7 mouse cellular contexts compared by ENCODE assay signal in the genomic region with DNA sequence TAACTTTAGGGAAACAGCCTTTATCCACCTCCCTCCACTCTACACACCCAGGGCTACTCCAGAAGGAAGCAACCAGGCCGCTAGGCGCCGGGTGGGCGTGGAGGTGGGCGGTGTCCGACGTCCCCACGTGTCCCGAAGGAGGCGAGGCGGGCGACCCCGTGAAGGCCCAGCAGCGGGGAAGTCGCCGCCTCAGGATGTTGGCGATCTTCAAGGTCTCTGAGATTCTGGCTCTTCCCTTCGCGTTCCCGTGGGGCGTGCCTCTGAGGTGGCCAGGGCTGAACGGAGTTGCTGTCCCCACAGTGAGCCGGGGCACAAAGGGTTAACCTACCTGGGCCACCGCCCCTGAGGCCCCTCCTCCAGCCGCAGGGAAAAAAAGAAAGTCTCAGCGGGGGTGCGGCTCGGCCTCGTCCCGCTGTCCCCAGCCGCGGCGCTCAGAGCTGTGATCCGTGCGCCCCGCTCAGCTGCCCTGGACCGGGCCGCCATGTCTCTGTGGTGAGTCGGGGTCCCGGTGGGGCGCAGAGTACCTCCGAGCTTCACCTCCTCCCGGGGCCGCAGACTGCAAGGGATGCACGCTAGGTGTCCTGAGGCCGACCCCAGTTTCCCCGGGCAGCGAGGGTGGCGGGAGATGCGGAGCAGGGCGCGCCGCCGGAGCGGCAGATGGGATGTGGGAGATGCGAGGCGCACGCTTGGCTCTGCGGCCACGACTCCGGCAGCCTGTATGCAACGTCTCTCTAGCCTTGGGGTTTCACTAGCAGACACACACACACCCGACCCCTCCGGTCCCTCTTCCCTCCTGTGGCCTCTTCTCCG. TPM values are rescaled to one million over a fixed set of nuclear protein-coding genes. Genes with fewer than 3 reads are reported as not detected.
DNase-seq lines count a peak whose midpoint lies in the region; ATAC-seq lines count a peak whose summit lies in the region.

No protein-coding gene starts in this region.

- H3K4me3 ChIP-seq in intestine, embryonic 15.5 days (replicated peaks), result peak overlapping the region; percentile 66
- peak overlapping the region; percentile 58 for H3K4me3 ChIP-seq in limb, embryonic 11.5 days (ENCODE audit: low read depth, low read length)
- H3K4me3 ChIP-seq in midbrain, embryonic 10.5 days, result peak overlapping the region; percentile 72

- no peaks in the 10 kb centered on the region for H3K36me3 ChIP-seq in intestine, embryonic 15.5 days
- H3K36me3 ChIP-seq in limb, embryonic 11.5 days (ENCODE audit: control insufficient read depth, insufficient read depth, low read length), result no peaks in the 10 kb centered on the region
- H3K36me3 ChIP-seq in midbrain, embryonic 10.5 days, result no peaks in the 10 kb centered on the region; the same call in 1 of the 2 replicates

- H3K4me2 ChIP-seq in intestine, embryonic 15.5 days (replicated peaks), result peak overlapping the region; percentile 98
- H3K4me2 ChIP-seq in limb, embryonic 11.5 days (ENCODE audit: low read depth, severe bottlenecking), result peak overlapping the region; percentile 89

- no peak overlapping the region for H3K27ac ChIP-seq in intestine, embryonic 15.5 days
- H3K27ac ChIP-seq in limb, embryonic 11.5 days (replicated peaks; ENCODE audit: low read depth, low read length), result no peak overlapping the region
- H3K27ac ChIP-seq in midbrain, embryonic 10.5 days (replicated peaks), result peak overlapping the region; percentile 76

- no peaks in the 10 kb centered on the region for H3K9me3 ChIP-seq in intestine, embryonic 15.5 days
- H3K9me3 ChIP-seq in limb, embryonic 11.5 days (ENCODE audit: control insufficient read depth, low read length), result 0 out of 2 replicates have a peak, but pooled peaks cover 3% of the 10 kb centered on the region
- H3K9me3 ChIP-seq in midbrain, embryonic 10.5 days (replicated peaks), result no peaks in the 10 kb centered on the region

- ATAC-seq in intestine, embryonic 15.5 days, result peak; percentile 92
- ATAC-seq in limb, embryonic 11.5 days (ENCODE audit: insufficient number of reproducible peaks, low FRiP score, low TSS enrichment, low read depth), result peak; percentile 74; the same call in 1 of the 2 replicates

- DNase-seq in adrenal gland, postnatal 10 days, result peak; percentile 70
- peak; percentile 5 for DNase-seq in cerebellum, adult 9-11 months
- DNase-seq in frontal cortex, postnatal 25 days (ENCODE audit: low spot score in 2 of 2), result peak; percentile 10 to 23
- DNase-seq in limb, embryonic 11.5 days (ENCODE audit: low spot score), result peak; percentile 84
- peak; percentile 73 for DNase-seq in midbrain, embryonic 10.5 days (ENCODE audit: low spot score)
- DNase-seq in spleen, postnatal 4 days (ENCODE audit: low spot score in 2 of 2), result peak; percentile 47 to 75

- H3K4me1 ChIP-seq in intestine, embryonic 15.5 days (replicated peaks), result peaks cover 16% of the 10 kb centered on the region
- H3K4me1 ChIP-seq in limb, embryonic 11.5 days (ENCODE audit: control insufficient read depth, insufficient read depth, low read length), result peaks cover 19% of the 10 kb centered on the region
- H3K4me1 ChIP-seq in midbrain, embryonic 10.5 days, result peaks cover 34% of the 10 kb centered on the region

- peaks cover 22% of the 10 kb centered on the region for H3K27me3 ChIP-seq in intestine, embryonic 15.5 days (replicated peaks)
- peaks cover 23% of the 10 kb centered on the region for H3K27me3 ChIP-seq in limb, embryonic 11.5 days (ENCODE audit: control insufficient read depth, insufficient read depth, low read length)
- H3K27me3 ChIP-seq in midbrain, embryonic 10.5 days (ENCODE audit: low read depth, poor library complexity, severe bottlenecking), result peaks cover 88% of the 10 kb centered on the region

- WGBS in intestine, embryonic 15.5 days, result under 1% methylated on average over 65 of the region's 65 CpGs
- under 1% methylated on average over 62 of the region's 65 CpGs for WGBS in limb, embryonic 11.5 days
- under 1% methylated on average over 65 of the region's 65 CpGs for WGBS in midbrain, embryonic 10.5 days

- H3K9ac ChIP-seq in intestine, embryonic 15.5 days, result peak overlapping the region; percentile 64
- peak overlapping the region; percentile 66 for H3K9ac ChIP-seq in limb, embryonic 11.5 days (ENCODE audit: low read length)

RNA-seq across cellular contexts. Expression of gene B3gnt7, which starts 0.6 kb away (rescaled TPM):
- total RNA-seq in adrenal gland, postnatal 10 days (2021), result under 1 TPM; 0.36 to 0.55 TPM
- polyA plus RNA-seq in intestine, embryonic 15.5 days (2015; fragmentation: Nextera tagmentation; extraction: Ambion mirVana), result 6.6 and 7.2 TPM in 2 replicates
- polyA plus RNA-seq in limb, embryonic 11.5 days (2014; fragmentation: Nextera tagmentation; extraction: Ambion mirVana), result 5.3 and 5.6 TPM in 2 replicates
- 3.7 and 4.2 TPM in 2 replicates for polyA plus RNA-seq in midbrain, embryonic 10.5 days (2016; fragmentation: Nextera tagmentation; extraction: Ambion mirVana)

RNA-seq across cellular contexts. Expression of gene Ncl, which starts 55.9 kb away (rescaled TPM):
- 100 to 1,000 TPM; 242 to 251 TPM for total RNA-seq in adrenal gland, postnatal 10 days (2021)
- polyA plus RNA-seq in intestine, embryonic 15.5 days (2015; fragmentation: Nextera tagmentation; extraction: Ambion mirVana), result 424 and 451 TPM in 2 replicates
- polyA plus RNA-seq in limb, embryonic 11.5 days (2014; fragmentation: Nextera tagmentation; extraction: Ambion mirVana), result 483 and 544 TPM in 2 replicates
- polyA plus RNA-seq in midbrain, embryonic 10.5 days (2016; fragmentation: Nextera tagmentation; extraction: Ambion mirVana), result 447 and 502 TPM in 2 replicates

Comparison
In these comparisons a context has a peak if more than half of its experiments do, and no peak if none do; other contexts are left out.
1. DNase-seq: peak in every context shown above with its lines; median percentile 84 in limb, embryonic 11.5 days; 73 in midbrain, embryonic 10.5 days; 70 in adrenal gland, postnatal 10 days; 61 in spleen, postnatal 4 days; 16 in frontal cortex, postnatal 25 days; 5 in cerebellum, adult 9-11 months.